Mouse (Mus musculus) heart, embryonic 14.5 days (tissue): ENCODE measurements at regions not wholly inside any gene's neighbourhood (a gene's known extent, or its start where the extent isn't known, plus 50 kb on each side); places are given as distances from the start of the nearest gene placed in this dataset.

Source experiments
- ATAC-seq: fragments of 200-750 bp; cut with Nextera tagmentation; 2 replicates; pipeline ENCODE4 v1.8.0; 2017; ENCODE audit warnings: low read depth, moderate TSS enrichment; ENCODE audit not compliant: insufficient number of reproducible peaks, insufficient read depth, low FRiP score
- H3K27ac ChIP-seq, 2 experiments: fragments of 200-500 bp in 1 of 2; fragments of 300-500 bp in 1 of 2; sonication (generic) in 1 of 2; replicated peaks in 1 of 2; 2 replicates each; pipeline ENCODE4 v1.5.1; 2012 to 2014; ENCODE audit warnings: low read depth in 2 of 2, low read length in 2 of 2, control low read depth in 1 of 2, mild to moderate bottlenecking in 1 of 2, mixed read lengths in 1 of 2; ENCODE audit not compliant: control insufficient read depth in 1 of 2, insufficient read depth in 1 of 2
- H3K27me3 ChIP-seq: fragments of 300-500 bp; sonication (generic); 2 replicates; pipeline ENCODE4 v1.6.1; 2014; ENCODE audit warnings: mild to moderate bottlenecking, low read length, control low read depth; ENCODE audit not compliant: control insufficient read depth, insufficient read depth
- H3K36me3 ChIP-seq: fragments of 300-500 bp; sonication (generic); 2 replicates; pipeline ENCODE4 v1.6.1; 2014; ENCODE audit warnings: mild to moderate bottlenecking, control low read depth, low read length, mixed read lengths; ENCODE audit not compliant: control insufficient read depth, insufficient read depth
- H3K4me1 ChIP-seq, 2 experiments: fragments of 200-500 bp in 1 of 2; fragments of 300-500 bp in 1 of 2; sonication (generic) in 1 of 2; 2 replicates each; pipeline ENCODE4 v1.6.1; 2012 to 2014; ENCODE audit warnings: low read length in 2 of 2, control low read depth in 1 of 2, mixed read lengths in 1 of 2; ENCODE audit not compliant: control insufficient read depth in 2 of 2, insufficient read depth in 2 of 2
- H3K4me2 ChIP-seq: fragments of 300-500 bp; sonication (generic); 2 replicates; pipeline ENCODE4 v1.6.1; 2014; ENCODE audit warnings: mild to moderate bottlenecking, low read length
- H3K4me3 ChIP-seq, 2 experiments: fragments of 200-500 bp in 1 of 2; fragments of 300-500 bp in 1 of 2; sonication (generic) in 1 of 2; 2 replicates each; pipeline ENCODE4 v1.5.1; 2012 to 2014; ENCODE audit warnings: low read length in 2 of 2, mild to moderate bottlenecking in 2 of 2, control low read depth in 1 of 2, low read depth in 1 of 2, moderate library complexity in 1 of 2; ENCODE audit not compliant: control insufficient read depth in 1 of 2, insufficient read depth in 1 of 2
- H3K9ac ChIP-seq: fragments of 300-500 bp; sonication (generic); 2 replicates; pipeline ENCODE4 v1.6.1; 2014; ENCODE audit warnings: mild to moderate bottlenecking, low read length
- H3K9me3 ChIP-seq: fragments of 300-500 bp; sonication (generic); 2 replicates; pipeline ENCODE4 v1.6.1; 2016; ENCODE audit warnings: low read length, control low read depth; ENCODE audit not compliant: control insufficient read depth
- WGBS: fragments of 180-500 bp; shearing (Covaris S2); extraction: QIAGEN DNeasy Blood & Tissue Kit; methylation state at CpG from one replicate; pipeline ENCODE4 v1.1.7; 2014; 5-methylcytosine and 5-hydroxymethylcytosine counted together

DNA sequence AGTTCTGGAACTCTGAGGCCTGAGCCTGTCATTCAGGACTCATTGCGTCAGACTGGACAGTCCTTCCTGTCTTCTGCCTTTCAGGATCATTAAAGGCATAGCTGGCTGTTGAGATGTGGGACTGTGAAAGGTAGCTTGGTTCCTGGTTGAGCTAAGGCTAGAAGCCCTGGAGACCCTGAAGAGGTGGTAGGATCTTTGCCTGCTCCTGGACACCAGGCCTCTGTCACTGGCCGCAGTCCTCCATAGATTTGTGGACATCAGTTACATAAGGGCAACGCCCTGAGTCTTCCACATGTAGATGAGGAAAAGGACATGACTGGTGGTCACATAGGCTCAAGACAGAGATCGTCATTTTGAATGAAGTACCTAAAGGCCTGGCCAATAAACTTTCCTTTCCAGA lies 127.9 kb downstream of the Opa1 start:
- H3K27me3 ChIP-seq, result no peaks in the 10 kb centered on the region
- WGBS, result 87% methylated on average over 4 of the region's 4 CpGs
- H3K9ac ChIP-seq, result no peak overlapping the region
- ATAC-seq, result no peak
- H3K4me2 ChIP-seq, result no peak overlapping the region
- H3K9me3 ChIP-seq, result no peaks in the 10 kb centered on the region
- no peaks in the 10 kb centered on the region for H3K36me3 ChIP-seq
- H3K4me3 ChIP-seq, result no peak overlapping the region
- H3K4me1 ChIP-seq, result peaks cover 3 to 5% of the 10 kb centered on the region in 2 experiments; a peak in 3 of 4 replicates
- no peak overlapping the region for H3K27ac ChIP-seq

DNA sequence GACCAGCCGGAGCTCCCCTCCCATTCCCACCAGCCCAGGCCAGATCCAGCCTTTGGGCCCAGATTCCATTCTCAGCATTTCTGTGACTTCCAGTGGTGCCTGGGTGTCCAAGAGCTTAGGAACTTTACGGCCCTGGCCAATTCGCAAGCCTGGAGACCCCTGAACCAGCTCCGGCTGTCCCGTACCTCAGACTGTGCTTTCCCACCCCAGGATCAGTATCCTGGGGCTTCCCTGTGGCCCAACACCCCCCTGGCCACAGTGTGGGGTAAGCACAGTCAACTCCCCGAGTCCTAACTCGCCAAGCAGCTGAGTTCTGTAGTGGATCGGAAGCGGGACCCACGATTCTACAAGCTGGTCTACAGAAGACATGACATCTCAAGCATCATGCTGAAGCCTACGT lies 128.5 kb downstream of the Opa1 start:
- 88% methylated on average over 11 of the region's 11 CpGs for WGBS
- Histone ChIP-seq H3K4me1 (peaks cover 5 to 6% of the 10 kb centered on the region in 2 experiments; a peak in 3 of 4 replicates), H3K27ac (no peak overlapping the region), H3K9me3 (no peaks in the 10 kb centered on the region), H3K27me3 (no peaks in the 10 kb centered on the region), H3K4me2 (no peak overlapping the region), H3K36me3 (no peaks in the 10 kb centered on the region), H3K9ac (no peak overlapping the region), H3K4me3 (no peak overlapping the region)
- no peak for ATAC-seq

DNA sequence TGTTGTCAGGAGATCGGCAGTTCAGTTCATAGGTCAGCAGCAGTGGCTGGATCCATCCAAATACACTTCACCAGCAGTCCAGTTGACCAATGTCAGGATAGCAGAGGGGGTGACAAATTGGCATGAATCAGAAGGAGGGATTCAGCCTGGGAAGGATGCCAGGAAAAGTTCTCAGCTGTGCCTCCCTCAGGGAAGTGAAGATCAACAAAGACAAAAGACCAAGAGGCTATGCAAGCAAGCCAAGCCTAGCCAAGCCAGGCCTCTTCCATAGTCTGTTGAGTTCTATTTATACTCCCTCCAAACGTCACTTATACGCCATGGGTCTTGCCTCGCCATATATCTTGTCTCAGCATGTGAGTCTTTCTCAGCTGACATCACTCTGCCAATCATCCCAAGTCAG lies 129.9 kb downstream of the Opa1 start:
- peaks cover 5 to 6% of the 10 kb centered on the region in 2 experiments; a peak in 3 of 4 replicates for H3K4me1 ChIP-seq
- whole genome bisulfite sequencing, result 35% methylated on average over 4 of the region's 4 CpGs
- H3K4me3 ChIP-seq, result no peak overlapping the region
- no peaks in the 10 kb centered on the region for H3K9me3 ChIP-seq
- no peak overlapping the region for H3K9ac ChIP-seq
- ATAC-seq, result no peak
- no peaks in the 10 kb centered on the region for H3K36me3 ChIP-seq
- H3K4me2 ChIP-seq, result no peak overlapping the region
- H3K27me3 ChIP-seq, result no peaks in the 10 kb centered on the region
- no peak overlapping the region for H3K27ac ChIP-seq

DNA sequence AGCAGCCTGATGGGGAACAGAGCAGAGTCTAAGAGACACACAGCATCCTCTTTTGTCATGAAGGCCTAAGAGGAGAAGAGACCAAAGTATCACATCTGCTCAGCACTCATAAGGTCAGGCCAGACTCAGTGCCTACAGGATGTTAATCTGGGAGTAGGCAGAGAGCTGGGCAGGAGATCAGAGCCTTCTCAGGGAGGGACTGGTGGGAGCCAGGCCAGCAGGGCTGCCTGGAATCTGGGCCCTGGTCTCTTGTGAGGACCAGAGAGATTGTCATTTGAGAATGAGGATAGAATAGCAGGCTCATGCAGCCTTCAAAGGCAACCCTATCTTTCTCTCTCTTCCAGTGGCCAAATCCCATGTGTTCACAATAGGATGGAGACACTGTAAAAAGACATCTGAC lies 132.3 kb downstream of the Opa1 start:
- Histone ChIP-seq H3K36me3 (no peaks in the 10 kb centered on the region), H3K27ac (no peak overlapping the region), H3K27me3 (no peaks in the 10 kb centered on the region), H3K4me2 (no peak overlapping the region), H3K9me3 (no peaks in the 10 kb centered on the region), H3K9ac (no peak overlapping the region), H3K4me1 (peaks cover 10 to 13% of the 10 kb centered on the region in 2 experiments), H3K4me3 (no peak overlapping the region)
- no peak for ATAC-seq

DNA sequence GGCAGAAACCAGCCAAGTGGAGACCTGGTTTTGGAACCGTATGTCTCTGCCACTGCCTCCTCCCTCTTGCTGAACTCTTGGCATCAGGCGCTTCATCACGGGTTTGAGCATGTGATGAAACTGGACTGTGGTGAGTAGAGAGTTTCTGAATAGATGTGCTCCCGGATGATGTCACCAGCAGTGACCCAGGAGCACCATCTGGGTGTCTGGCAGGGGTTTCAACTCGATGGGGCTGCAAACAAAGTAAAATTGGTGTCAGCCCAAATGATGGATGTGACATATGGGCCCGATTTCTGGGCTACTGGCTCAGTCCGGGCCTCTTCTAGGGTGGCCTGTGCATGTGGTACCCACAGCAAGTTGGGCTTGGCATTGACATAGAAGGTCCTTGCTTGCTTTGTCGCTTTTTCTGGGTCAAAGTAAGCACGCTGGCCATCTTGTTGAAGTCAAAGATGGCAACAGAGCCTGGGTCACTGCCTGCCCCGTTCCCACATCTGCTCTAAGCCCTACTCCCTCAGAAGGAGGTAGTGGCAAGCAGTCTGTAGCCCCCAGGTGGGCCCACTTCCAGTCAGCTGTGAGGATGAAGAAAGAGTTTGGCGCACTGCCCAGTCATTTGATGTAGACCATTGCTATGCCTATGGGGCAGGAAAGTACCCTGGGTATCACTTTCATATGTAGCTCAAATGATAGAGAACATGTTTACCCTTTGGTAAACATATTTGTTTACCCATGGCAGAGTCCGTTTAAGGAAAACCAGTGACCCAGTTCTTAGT lies 133.0 kb downstream of the Opa1 start:
- Histone ChIP-seq H3K36me3 (no peaks in the 10 kb centered on the region), H3K27ac (no peak overlapping the region), H3K4me1 (peaks cover 10 to 13% of the 10 kb centered on the region in 2 experiments), H3K9ac (no peak overlapping the region), H3K4me3 (no peak overlapping the region), H3K9me3 (no peaks in the 10 kb centered on the region), H3K27me3 (0 out of 2 replicates have a peak, but pooled peaks cover 2% of the 10 kb centered on the region), H3K4me2 (no peak overlapping the region)
- ATAC-seq, result no peak
- WGBS, result 77% methylated on average over 12 of the region's 12 CpGs

DNA sequence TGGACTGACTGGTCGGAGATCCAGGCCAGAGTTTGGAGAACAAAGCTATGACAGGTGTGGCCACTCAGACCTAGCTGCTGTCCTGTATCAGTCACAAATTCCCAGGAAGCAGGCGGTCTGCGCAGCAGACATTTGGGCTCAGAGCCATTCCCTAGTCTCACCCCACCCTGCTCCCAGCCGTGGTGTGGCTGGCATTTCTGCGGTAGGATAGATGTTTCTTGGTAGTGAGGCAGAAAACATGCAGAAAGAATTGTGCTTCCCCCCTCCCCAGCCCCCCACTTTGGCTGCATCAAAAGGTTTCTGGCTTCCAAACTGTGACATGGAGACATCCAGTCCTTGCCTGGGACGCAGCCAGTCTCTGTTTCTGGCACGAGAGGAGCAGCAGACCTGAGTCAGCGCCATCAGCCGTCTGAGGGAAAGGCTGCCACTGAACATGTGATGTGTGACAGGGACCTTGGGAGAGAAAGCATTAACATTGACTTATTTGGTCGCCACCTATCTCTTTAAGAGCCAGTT lies 135.5 kb downstream of the Opa1 start:
- H3K36me3 ChIP-seq, result no peaks in the 10 kb centered on the region
- H3K4me1 ChIP-seq, result peaks cover 4 to 11% of the 10 kb centered on the region in 2 experiments; a peak in 3 of 4 replicates
- 0 out of 2 replicates have a peak, but pooled peaks cover 6% of the 10 kb centered on the region for H3K27me3 ChIP-seq
- H3K4me3 ChIP-seq, result no peak overlapping the region
- H3K9ac ChIP-seq, result no peak overlapping the region
- no peak overlapping the region for H3K27ac ChIP-seq
- H3K4me2 ChIP-seq, result 0 out of 2 replicates have a peak overlapping the region, but pooled peaks have one; percentile 16
- no peak for ATAC-seq
- no peaks in the 10 kb centered on the region for H3K9me3 ChIP-seq
- WGBS, result 39% methylated on average over 10 of the region's 10 CpGs

DNA sequence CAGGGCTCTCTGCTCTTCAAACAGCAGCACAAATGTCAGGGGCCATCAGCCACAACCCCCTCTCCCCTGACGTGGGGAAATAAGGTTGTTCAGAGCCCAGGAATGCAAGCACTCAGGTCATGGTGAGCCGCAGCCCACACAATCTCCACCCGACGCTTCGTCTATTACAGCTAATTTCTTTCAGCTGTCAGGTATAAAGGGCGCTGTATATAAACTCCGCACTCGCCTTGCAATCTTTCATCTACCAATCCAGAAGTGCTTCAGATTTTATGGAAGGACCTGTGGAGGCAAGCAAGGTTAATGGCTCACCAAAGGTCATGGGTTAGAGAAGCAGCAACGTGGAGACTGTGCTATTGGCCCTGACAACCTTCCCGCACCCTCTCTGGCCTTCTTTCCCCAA lies 139.8 kb downstream of the Opa1 start:
- H3K9ac ChIP-seq, result no peak overlapping the region
- H3K4me2 ChIP-seq, result no peak overlapping the region
- no peaks in the 10 kb centered on the region for H3K36me3 ChIP-seq
- no peaks in the 10 kb centered on the region for H3K9me3 ChIP-seq
- no peak overlapping the region for H3K4me3 ChIP-seq
- no peak overlapping the region for H3K27ac ChIP-seq
- ATAC-seq, result no peak
- peaks cover 13% of the 10 kb centered on the region; the same call in 1 of the 2 replicates for H3K27me3 ChIP-seq
- WGBS, result 62% methylated on average over 10 of the region's 10 CpGs
- peaks cover 4 to 7% of the 10 kb centered on the region in 2 experiments; a peak in 3 of 4 replicates for H3K4me1 ChIP-seq
